Mouse (Mus musculus) heart, adult 8-10 months (tissue): ENCODE data around the gene Kcnip4. TPM values are rescaled to one million over a fixed set of nuclear protein-coding genes. Genes with fewer than 3 reads are reported as not detected.

Source experiments
- DNase-seq: peaks from one replicate; pipeline ENCODE4 v3.0.0; 2022; ENCODE audit warnings: low spot score
- total RNA-seq, 4 experiments: library from RNA; stranded (reverse); gene quantifications; 2 replicates each; pipeline ENCODE4 v1.2.4; 2022

Kcnip4 gene
- total RNA-seq, 4 experiments from 2014 or later, result 0.12 to 0.20 TPM; not detected in 2

DNA sequence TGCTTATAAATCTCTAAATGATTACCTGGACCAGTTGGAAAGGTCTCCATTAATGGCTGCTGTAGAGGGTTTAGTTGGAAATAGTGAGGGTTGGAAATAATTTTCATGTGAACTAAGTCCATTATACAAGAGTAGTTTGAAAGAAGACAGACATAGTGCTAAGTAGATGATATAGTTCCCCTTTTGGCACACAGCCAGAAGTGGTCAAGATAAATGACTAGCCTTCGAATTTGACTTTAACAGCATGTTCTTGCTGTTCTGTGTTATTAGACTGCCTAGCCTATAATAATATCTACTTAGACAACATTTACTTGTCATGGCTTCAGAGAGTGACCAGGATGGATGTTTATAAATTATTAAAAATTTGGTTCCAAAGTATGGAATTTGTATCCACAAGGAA, 941.3 kb downstream of the Kcnip4 start:
- no peak for DNase-seq

- DNase-seq, result no peak
These were observed 960.6 kb downstream of the Kcnip4 start for GRCm38 (mm10) chr5:48563996-48564587.

GRCm38 (mm10) chr5:48551753-48552152, 973.0 kb downstream of the Kcnip4 start:
- no peak for DNase-seq

DNA sequence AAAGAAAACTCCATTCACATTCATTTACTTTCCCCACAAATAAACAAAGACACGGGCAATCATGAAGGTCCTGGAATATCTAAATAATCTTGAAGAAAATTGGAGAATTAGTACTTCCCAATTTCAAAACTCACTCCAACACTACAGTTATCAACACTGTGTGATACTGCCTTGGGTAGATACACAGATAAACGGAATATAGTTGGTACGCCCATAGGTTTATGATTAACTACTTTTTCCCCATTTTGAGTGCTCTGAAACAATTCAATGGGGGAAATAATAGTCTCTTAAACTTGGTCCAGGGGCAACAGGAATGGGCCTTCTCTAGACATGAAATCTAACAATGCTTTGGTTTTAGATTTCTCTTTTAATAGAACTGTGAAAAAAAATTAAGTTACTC, 978.9 kb downstream of the Kcnip4 start:
- no peak for DNase-seq

- DNase-seq, result no peak
These were observed 979.6 kb downstream of the Kcnip4 start for GRCm38 (mm10) chr5:48544784-48545734.

DNA sequence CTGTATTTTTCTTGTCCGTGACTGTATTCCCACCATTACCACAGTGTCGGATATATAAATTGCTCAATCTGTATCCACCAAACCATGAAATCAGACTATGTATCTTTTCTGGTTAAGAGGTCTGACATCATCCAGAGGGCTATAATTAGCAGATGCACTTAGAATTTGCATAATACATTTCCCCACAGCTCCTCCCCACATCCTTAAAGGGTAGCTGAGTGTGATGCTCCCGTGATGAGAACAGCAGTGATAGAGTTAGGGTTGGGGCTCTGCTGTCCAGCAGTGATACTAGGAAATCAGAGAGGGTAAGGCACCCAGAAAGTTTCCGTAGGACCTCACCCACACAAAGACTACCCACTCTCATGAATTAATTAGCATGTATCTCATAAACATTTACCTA, 1006.7 kb downstream of the Kcnip4 start:
- DNase-seq, result no peak

DNA sequence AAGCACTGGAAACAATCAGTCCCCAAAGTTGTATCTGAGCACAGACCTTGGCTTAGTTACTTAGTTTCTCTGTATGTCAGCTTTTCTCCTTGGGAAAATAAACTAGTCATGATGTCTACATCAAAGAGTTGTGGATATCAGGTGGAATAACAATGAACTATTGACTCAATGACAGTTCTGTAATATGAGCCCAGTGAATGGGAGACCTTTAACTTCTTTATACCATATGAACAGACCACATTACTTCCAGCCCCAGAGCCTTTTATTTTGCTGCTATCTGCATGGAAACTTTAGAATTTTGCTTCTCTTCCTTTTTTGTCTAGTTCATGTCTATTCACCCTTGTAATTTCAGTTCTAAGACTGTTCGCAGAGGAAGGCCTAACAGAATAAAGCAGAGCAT, 1011.4 kb downstream of the Kcnip4 start:
- no peak for DNase-seq

GRCm38 (mm10) chr5:48511357-48511756, 1013.4 kb downstream of the Kcnip4 start:
- DNase-seq, result no peak

DNA sequence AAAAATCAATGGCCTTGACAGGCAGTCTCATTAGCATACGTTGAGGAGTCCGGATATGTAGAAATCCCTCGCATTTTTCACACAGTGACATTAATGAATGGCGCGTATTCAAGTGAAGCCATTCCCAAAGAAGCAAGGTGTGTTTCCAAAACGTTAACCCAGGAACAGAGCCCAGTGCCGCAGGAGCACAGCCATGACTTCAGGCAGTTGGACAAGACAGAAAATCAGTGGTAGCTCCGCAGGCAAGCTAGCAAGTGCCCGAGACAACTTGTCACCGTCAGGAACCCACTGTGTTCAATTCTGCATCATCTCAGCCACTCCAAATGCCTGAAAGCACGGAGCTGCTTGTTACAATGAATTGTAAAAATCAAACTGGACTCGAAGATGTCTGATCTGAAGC, 1014.5 kb downstream of the Kcnip4 start:
- DNase-seq, result no peak

DNA sequence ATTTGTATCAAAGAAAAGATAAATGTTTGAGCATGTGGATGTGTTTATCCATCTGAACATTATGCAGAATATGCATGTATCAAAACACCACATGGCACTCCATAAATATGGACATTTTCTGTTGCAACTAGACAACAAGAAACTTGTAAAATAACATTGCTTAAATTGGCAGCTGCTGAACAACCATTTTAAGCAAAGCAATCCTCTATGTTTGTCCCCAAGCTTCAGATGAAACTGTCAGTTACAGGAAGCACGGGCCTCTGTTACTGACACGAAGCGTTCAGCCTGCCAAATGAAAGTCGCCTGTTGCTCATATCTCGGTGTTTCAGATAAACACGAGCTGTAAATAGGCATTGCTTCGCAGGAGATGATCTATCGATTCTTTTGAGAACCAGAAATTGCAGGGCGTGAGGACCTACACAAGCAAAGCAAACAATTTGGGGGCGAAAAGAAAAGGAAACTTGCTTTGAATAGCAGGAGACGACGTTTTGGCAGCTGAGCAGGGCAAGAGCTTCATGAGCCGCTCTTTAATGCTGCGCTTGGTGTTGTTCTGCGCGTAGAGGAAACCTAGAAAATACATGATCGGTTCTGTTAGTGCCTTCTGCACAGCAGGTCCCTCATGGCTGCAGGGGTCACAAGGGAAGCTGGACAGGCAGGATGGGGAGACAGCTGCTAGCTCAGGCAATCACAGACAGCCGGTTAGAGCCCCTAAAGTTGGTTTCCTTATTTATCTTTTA, 1015.3 kb downstream of the Kcnip4 start:
- no peak for DNase-seq

DNA sequence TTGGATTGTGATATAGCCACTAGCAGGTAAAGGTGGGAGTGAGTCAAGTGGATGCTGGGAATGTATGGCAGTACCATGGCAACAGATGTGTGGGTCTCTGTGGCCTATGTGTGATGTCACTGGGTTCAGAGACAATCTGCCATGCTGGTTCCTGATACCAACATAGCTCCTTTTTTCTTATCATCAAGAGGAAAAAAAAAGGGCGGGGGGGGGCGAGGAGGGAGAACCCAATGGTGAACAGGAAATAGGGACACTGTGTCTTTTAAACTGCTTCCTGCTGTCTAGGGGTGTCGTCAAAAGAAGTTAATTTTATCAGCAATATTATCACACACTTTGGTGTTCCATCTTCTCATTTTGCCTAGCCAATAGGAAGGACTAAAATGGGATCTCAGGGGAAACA, 1021.6 kb downstream of the Kcnip4 start:
- DNase-seq, result no peak

GRCm38 (mm10) chr5:48502442-48502841, 1022.3 kb downstream of the Kcnip4 start:
- DNase-seq, result no peak

DNA sequence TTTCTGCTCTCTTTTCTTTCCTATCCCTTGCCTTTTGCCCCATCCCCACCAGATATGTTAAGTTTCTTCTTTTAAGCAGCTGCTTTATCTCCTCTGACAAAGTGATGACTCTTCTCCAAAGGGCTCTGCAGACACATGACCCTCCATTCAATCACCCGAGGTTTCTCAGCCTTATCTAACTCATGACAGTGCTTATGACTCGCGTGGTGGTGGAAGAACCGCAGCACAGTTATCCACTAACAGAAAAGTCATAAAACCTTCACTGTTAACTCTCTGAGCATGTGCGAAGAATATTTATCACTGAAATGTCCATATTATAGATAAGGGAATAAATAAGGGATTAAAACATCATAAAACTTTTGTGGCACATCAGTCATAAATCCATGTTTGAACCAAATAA, 1024.5 kb downstream of the Kcnip4 start:
- DNase-seq, result no peak

DNA sequence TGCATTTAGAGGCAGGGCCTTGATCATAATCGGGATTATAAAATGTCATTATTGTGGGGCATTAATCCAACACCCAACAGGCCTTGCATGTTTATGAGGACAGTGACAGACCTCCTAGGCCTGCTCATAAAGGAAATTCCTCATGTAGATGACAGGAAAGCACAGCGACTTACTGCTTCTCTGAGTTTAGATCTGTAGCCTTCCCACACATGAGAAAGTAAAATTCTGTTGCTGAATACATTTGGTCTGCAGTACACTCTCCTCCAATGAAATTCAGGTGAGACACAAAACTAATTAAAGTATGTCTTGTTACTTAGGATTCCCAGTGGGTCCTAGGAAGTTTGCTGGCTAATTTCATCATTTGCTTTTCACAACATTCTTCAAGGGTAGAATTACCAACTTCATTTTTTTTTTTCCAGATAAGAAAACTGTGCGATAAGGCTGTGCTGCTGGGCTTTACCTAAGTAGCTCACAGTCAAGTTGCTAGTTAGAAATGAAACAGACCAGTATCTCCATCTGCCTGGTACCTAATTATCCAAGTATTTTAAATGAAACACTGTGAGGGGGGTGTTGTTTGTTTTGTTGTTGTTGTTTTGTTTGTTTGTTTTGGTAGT, 1033.7 kb downstream of the Kcnip4 start:
- no peak for DNase-seq

DNA sequence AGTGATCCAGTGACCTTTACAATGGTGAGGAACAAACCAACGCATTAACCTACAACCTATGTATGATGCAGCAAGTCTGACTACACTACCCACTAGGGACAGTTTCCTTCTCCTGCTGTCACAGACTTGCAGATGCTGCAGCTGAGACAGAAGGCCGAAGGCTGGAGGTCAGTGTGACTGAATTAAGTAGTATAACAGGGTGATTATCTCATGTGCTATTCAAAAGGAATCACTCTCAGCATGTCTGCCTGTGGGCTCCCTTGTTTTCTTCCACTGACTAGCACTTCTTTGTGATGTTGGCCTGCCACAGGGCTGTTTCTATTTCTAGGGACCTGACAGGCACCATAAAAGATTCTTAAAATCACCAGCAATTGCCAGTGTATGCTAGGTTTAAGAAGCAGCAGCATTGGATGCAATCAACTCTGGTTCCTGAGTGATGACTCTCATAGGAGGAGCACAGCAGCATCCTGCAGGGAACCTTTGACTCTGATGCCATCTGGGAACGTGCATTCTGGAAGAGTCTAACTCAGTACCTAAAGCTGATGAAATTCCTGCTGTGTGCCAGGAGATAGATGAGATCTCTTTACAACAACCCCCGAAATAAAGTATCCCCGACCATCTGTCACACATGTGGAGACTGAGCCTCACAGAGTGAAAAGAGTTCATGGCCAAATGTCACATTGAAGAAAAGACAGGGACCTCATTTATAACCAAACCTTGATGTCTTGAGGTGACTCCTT, 1035.0 kb downstream of the Kcnip4 start:
- DNase-seq, result no peak

- DNase-seq, result no peak
These were observed 1041.6 kb downstream of the Kcnip4 start for GRCm38 (mm10) chr5:48483112-48483511.

- DNase-seq, result no peak
These were observed 1064.5 kb downstream of the Kcnip4 start for GRCm38 (mm10) chr5:48460221-48460620.

DNA sequence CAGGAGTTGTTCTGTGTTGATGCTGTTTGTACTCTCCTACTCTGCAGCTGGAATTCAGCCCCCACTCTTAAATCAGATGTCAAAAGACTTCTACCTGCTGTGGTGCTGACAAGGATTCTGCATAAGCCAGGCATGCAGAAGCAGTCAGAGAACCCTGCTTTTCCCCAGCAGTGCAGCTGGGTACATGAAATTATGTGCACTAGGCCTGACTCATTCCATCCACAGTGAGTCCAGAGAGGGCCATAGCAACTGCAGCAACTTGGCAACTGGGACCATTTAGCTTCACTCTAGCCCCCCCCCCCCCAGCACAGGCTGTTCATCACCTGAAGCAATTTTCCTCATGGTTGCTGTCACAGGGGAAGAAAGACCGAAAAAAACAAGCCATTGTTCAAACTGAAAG, 1075.8 kb downstream of the Kcnip4 start:
- DNase-seq, result no peak

- DNase-seq, result no peak
These were observed 1094.2 kb downstream of the Kcnip4 start for GRCm38 (mm10) chr5:48430459-48430858.

DNA sequence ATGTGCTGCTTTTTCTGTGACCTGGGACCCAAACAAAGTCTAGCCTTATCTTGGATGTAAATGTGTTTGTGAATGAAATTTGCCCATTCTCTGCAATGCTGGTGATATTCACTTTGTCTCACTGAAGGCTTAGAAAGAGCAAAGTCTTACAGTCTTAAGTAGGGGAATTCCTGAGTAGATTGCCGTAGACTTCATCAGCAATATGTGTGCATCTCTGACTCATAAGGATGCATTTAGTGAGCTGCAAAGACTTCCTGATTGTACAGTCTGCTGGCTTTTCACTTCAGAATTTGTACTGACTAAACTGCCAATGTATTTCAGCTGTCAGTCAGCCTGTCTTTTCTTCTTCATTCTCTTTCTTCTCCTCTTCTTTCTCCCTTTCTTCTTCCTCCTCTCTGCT, 1102.8 kb downstream of the Kcnip4 start:
- DNase-seq, result no peak

DNA sequence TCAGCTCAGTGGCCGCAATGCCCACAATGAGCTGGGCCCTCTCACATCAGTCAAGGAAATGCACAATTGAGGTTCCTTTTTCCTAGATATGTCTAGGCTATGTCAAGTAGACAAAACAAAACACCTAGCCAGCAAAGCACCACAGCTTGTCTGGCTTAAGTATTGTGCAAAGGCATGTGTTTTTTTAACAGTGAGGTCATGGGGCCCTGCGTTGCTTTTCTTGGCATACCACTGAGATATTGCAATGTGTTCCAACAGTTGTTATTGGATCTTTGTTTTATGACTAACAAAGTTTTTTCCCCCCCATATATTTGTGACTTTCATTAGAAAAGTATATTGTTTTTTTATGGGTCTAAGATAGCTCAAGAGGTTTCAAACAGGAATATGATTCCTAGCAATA, 1105.0 kb downstream of the Kcnip4 start:
- DNase-seq, result no peak
